Mouse (Mus musculus) CH12.LX (cell line): ENCODE data around the gene Cmip. TPM values are rescaled to one million over a fixed set of nuclear protein-coding genes. Genes with fewer than 3 reads are reported as not detected.

Experiments
- DNase-seq: peaks from one replicate; pipeline ENCODE4 v3.0.0-alpha.2; 2013; ENCODE audit errors: extremely low read depth
- H3K27ac ChIP-seq: 2 replicates; pipeline ENCODE4 v1.5.1; 2012; ENCODE audit warnings: low read depth, mild to moderate bottlenecking, control low read depth, moderate library complexity; ENCODE audit not compliant: insufficient read depth
- H3K27me3 ChIP-seq: replicated peaks from 2 replicates; pipeline ENCODE3; 2012; ENCODE audit warnings: inconsistent platforms
- H3K36me3 ChIP-seq, 2 experiments: replicated peaks in 1 of 2; 2 replicates each; pipeline versions ENCODE3 to v1.6.1; 2012; ENCODE audit warnings: inconsistent platforms in 1 of 2, low read length in 1 of 2, mild to moderate bottlenecking in 1 of 2, mixed read lengths in 1 of 2, moderate library complexity in 1 of 2; ENCODE audit not compliant: control insufficient read depth in 1 of 2, insufficient read depth in 1 of 2
- H3K4me1 ChIP-seq, 2 experiments: 2 replicates each; pipeline ENCODE4 v1.6.1; 2012; ENCODE audit warnings: inconsistent platforms in 1 of 2, moderate library complexity in 1 of 2; ENCODE audit not compliant: insufficient read depth in 2 of 2, control insufficient read depth in 1 of 2
- H3K4me2 ChIP-seq: 2 replicates; pipeline ENCODE4 v1.6.1; 2012; ENCODE audit warnings: low read depth, mild to moderate bottlenecking, control low read depth; ENCODE audit not compliant: poor library complexity, insufficient read depth, severe bottlenecking
- H3K4me3 ChIP-seq, 3 experiments: fragments of 150-350 bp in 1 of 3; sonication (generic) in 1 of 3; replicated peaks in 1 of 3; 2 replicates each; pipeline versions ENCODE3 to v1.5.1; 2011 to 2012; ENCODE audit warnings: low read depth in 2 of 3, low read length in 2 of 3, mild to moderate bottlenecking in 2 of 3, moderate library complexity in 2 of 3, control low read depth in 1 of 3, improper control_type of control experiment in 1 of 3, inconsistent platforms in 1 of 3, mixed read lengths in 1 of 3; ENCODE audit not compliant: poor library complexity in 1 of 3
- H3K79me2 ChIP-seq: replicated peaks from 2 replicates; pipeline ENCODE4 v1.6.1; 2012; ENCODE audit warnings: mild to moderate bottlenecking, moderate library complexity; ENCODE audit not compliant: control insufficient read depth, poor library complexity, insufficient read depth, severe bottlenecking; ENCODE audit errors: extremely low read depth
- H3K9ac ChIP-seq: 2 replicates; pipeline ENCODE4 v1.6.1; 2012; ENCODE audit warnings: low read depth, mild to moderate bottlenecking, control low read depth, moderate library complexity; ENCODE audit not compliant: insufficient read depth
- H3K9me3 ChIP-seq: replicated peaks from 2 replicates; pipeline ENCODE3; 2012; ENCODE audit warnings: low read length, inconsistent platforms, mixed read lengths
- BHLHE40 ChIP-seq: IDR thresholded peaks from 2 replicates; pipeline ENCODE4 v1.6.1; 2011; ENCODE audit warnings: mild to moderate bottlenecking, low read depth, low read length, improper control_type of control experiment
- CHD1 ChIP-seq: IDR thresholded peaks from 2 replicates; pipeline ENCODE4 v1.6.1; 2012; ENCODE audit warnings: low read depth, low read length, improper control_type of control experiment, inconsistent platforms
- CHD2 ChIP-seq: IDR thresholded peaks from 2 replicates; pipeline ENCODE4 v1.6.1; 2011; ENCODE audit warnings: low read length, improper control_type of control experiment
- CTCF ChIP-seq, 2 experiments: IDR thresholded peaks in 1 of 2; conservative IDR thresholded peaks in 1 of 2; 2 replicates each; pipeline ENCODE4 v1.5.1; 2011 to 2012; ENCODE audit warnings: low read depth in 2 of 2, low read length in 2 of 2, improper control_type of control experiment in 1 of 2, inconsistent platforms in 1 of 2, mild to moderate bottlenecking in 1 of 2, moderate library complexity in 1 of 2
- ELF1 ChIP-seq: IDR thresholded peaks from 2 replicates; pipeline ENCODE4 v1.6.1; 2014; ENCODE audit warnings: low read depth, mild to moderate bottlenecking, inconsistent platforms, low read length, improper control_type of control experiment
- EP300 ChIP-seq: IDR thresholded peaks from 2 replicates; pipeline ENCODE4 v1.6.1; 2011; ENCODE audit warnings: low read length, improper control_type of control experiment
- GABPA ChIP-seq: IDR thresholded peaks from 2 replicates; pipeline ENCODE4 v1.6.1; 2012; ENCODE audit warnings: low read depth, low read length, improper control_type of control experiment, inconsistent platforms; ENCODE audit not compliant: insufficient replicate concordance
- HCFC1 ChIP-seq: IDR thresholded peaks from 2 replicates; pipeline ENCODE4 v1.6.1; 2012; ENCODE audit warnings: low read depth, mild to moderate bottlenecking, inconsistent platforms, low read length, improper control_type of control experiment
- IRF4 ChIP-seq: IDR thresholded peaks from 2 replicates; pipeline ENCODE4 v1.6.1; 2014; ENCODE audit warnings: low read depth, mild to moderate bottlenecking, inconsistent platforms, low read length, improper control_type of control experiment
- JUN ChIP-seq: IDR thresholded peaks from 2 replicates; pipeline ENCODE4 v1.6.1; 2011; ENCODE audit warnings: low read depth, mild to moderate bottlenecking, low read length, improper control_type of control experiment, moderate library complexity; ENCODE audit not compliant: insufficient read depth
- JUND ChIP-seq: conservative IDR thresholded peaks from 2 replicates; pipeline ENCODE4 v1.6.1; 2011; ENCODE audit warnings: low read depth, low read length, improper control_type of control experiment
- KAT2A ChIP-seq: IDR thresholded peaks from 2 replicates; pipeline ENCODE4 v1.6.1; 2012; ENCODE audit warnings: low read length, improper control_type of control experiment, inconsistent platforms; ENCODE audit not compliant: insufficient replicate concordance
- MAFK ChIP-seq: IDR thresholded peaks from 2 replicates; pipeline ENCODE4 v1.6.1; 2011; ENCODE audit warnings: low read length, improper control_type of control experiment; ENCODE audit not compliant: insufficient replicate concordance
- MAX ChIP-seq: IDR thresholded peaks from 2 replicates; pipeline ENCODE4 v1.6.1; 2011; ENCODE audit warnings: low read length, improper control_type of control experiment
- MXI1 ChIP-seq: IDR thresholded peaks from 2 replicates; pipeline ENCODE4 v1.6.1; 2011; ENCODE audit warnings: mild to moderate bottlenecking, low read depth, low read length, improper control_type of control experiment
- MYC ChIP-seq: IDR thresholded peaks from 2 replicates; pipeline ENCODE4 v1.6.1; 2011; ENCODE audit warnings: low read depth, mild to moderate bottlenecking, improper control_type of control experiment, low read length
- NELFE ChIP-seq: IDR thresholded peaks from 2 replicates; pipeline ENCODE4 v1.6.1; 2011; ENCODE audit warnings: low read depth, low read length, improper control_type of control experiment
- NRF1 ChIP-seq: IDR thresholded peaks from 2 replicates; pipeline ENCODE4 v1.6.1; 2014; ENCODE audit warnings: low read depth, mild to moderate bottlenecking, inconsistent platforms, low read length, improper control_type of control experiment, moderate library complexity
- PAX5 ChIP-seq: IDR thresholded peaks from 2 replicates; pipeline ENCODE4 v1.6.1; 2012; ENCODE audit warnings: low read length, inconsistent platforms, mixed read lengths
- POLR2A ChIP-seq: IDR thresholded peaks from 2 replicates; pipeline ENCODE4 v1.6.1; 2011; ENCODE audit warnings: low read depth, mild to moderate bottlenecking, improper control_type of control experiment, low read length
- POLR2AphosphoS2 ChIP-seq: IDR thresholded peaks from 2 replicates; pipeline ENCODE4 v1.6.1; 2011; ENCODE audit warnings: low read depth, low read length, improper control_type of control experiment
- RCOR1 ChIP-seq: conservative IDR thresholded peaks from 2 replicates; pipeline ENCODE4 v1.6.1; 2012; ENCODE audit warnings: low read depth, mild to moderate bottlenecking, inconsistent platforms, low read length, improper control_type of control experiment
- SIN3A ChIP-seq: IDR thresholded peaks from 2 replicates; pipeline ENCODE4 v1.6.1; 2012; ENCODE audit warnings: low read length, improper control_type of control experiment, inconsistent platforms
- SMC3 ChIP-seq: IDR thresholded peaks from 2 replicates; pipeline ENCODE4 v1.6.1; 2011; ENCODE audit warnings: low read depth, low read length, improper control_type of control experiment
- TBP ChIP-seq: conservative IDR thresholded peaks from 2 replicates; pipeline ENCODE4 v1.6.1; 2011; ENCODE audit warnings: low read depth, low read length, improper control_type of control experiment
- TCF12 ChIP-seq: IDR thresholded peaks from 2 replicates; pipeline ENCODE4 v1.6.1; 2014; ENCODE audit warnings: low read depth, mild to moderate bottlenecking, inconsistent platforms, low read length, improper control_type of control experiment
- UBTF ChIP-seq: IDR thresholded peaks from 2 replicates; pipeline ENCODE4 v1.6.1; 2012; ENCODE audit warnings: low read depth, mild to moderate bottlenecking, inconsistent platforms, low read length, improper control_type of control experiment, moderate library complexity
- USF1 ChIP-seq: IDR thresholded peaks from 2 replicates; pipeline ENCODE4 v1.6.1; 2014; ENCODE audit warnings: low read depth, mild to moderate bottlenecking, inconsistent platforms, low read length, improper control_type of control experiment
- USF2 ChIP-seq: conservative IDR thresholded peaks from 2 replicates; pipeline ENCODE4 v1.6.1; 2011; ENCODE audit warnings: low read depth, low read length, improper control_type of control experiment
- ZKSCAN1 ChIP-seq: IDR thresholded peaks from 2 replicates; pipeline ENCODE4 v1.6.1; 2012; ENCODE audit warnings: low read depth, inconsistent platforms, low read length, improper control_type of control experiment, borderline replicate concordance
- ZMIZ1 ChIP-seq: IDR thresholded peaks from 2 replicates; pipeline ENCODE4 v1.6.1; 2012; ENCODE audit warnings: low read depth, mild to moderate bottlenecking, inconsistent platforms, low read length, improper control_type of control experiment
- ZNF384 ChIP-seq: IDR thresholded peaks from 2 replicates; pipeline ENCODE4 v1.6.1; 2012; ENCODE audit warnings: low read depth, low read length, improper control_type of control experiment, inconsistent platforms
- dilution Hi-C: fragments of 300-500 bp; cut with MboI; formaldehyde crosslinking; loops from 2 replicates; pipeline ENCODE4 v1.14.3; 2020; ENCODE audit warnings: low sequenced_read_pairs; ENCODE audit not compliant: extremely low pct_unique_long_range_greater_than_20kb, extremely low pct_ligation_motif_present
- in situ Hi-C: fragments of 300-500 bp; cut with MboI; formaldehyde crosslinking; loops from 3 replicates; pipeline ENCODE4 v1.14.3; 2019; ENCODE audit warnings: low sequenced_read_pairs, low pct_ligation_motif_present, low pct_unique_long_range_greater_than_20kb, mixed read lengths
- polyA plus RNA-seq: library from polyadenylated mRNA; unstranded; fragments of >175 nt; gene quantifications from 2 replicates; pipeline ENCODE4 v1.2.1, GENCODE M21; 2012; ENCODE audit warnings: low read depth; ENCODE audit not compliant: insufficient read length
- total RNA-seq, 2 experiments: library from RNA; depleted of rRNA; stranded (reverse); fragments of 300-350 nt in 1 of 2; fragments of >200 nt in 1 of 2; gene quantifications; 2 replicates each; pipeline ENCODE4 v1.2.3; 2012 to 2014

The Cmip gene
- total and polyA plus RNA-seq, 3 experiments, result 5.2 to 39.0 (median 16.5) TPM

GRCm38 (mm10) chr8:117222396-117222795 is 34.5 kb upstream of the Cmip start:
- TF ChIP-seq MXI1 (no peak), POLR2AphosphoS2 (no peak), ZNF384 (no peak), ZMIZ1 (no peak), NRF1 (no peak), IRF4 (no peak), ELF1 (no peak), GABPA (no peak), MYC (no peak), NELFE (no peak)
- no peaks in the 10 kb centered on the region for H3K9me3 ChIP-seq
- no peak overlapping the region for H3K4me3 ChIP-seq
- H3K27me3 ChIP-seq, result no peaks in the 10 kb centered on the region
- no peaks in the 10 kb centered on the region for H3K79me2 ChIP-seq
- no peak overlapping the region for H3K9ac ChIP-seq
- H3K36me3 ChIP-seq, result no peaks in the 10 kb centered on the region
- peaks cover 12 to 22% of the 10 kb centered on the region in 2 experiments for H3K4me1 ChIP-seq
- H3K27ac ChIP-seq, result no peak overlapping the region
- DNase-seq, result no peak
- H3K4me2 ChIP-seq, result no peak overlapping the region
- in situ Hi-C loops (no loop called here), dilution Hi-C loops (no loop called here)

GRCm38 (mm10) chr8:117224630-117225029 is 32.2 kb upstream of the Cmip start:
- Histone ChIP-seq H3K4me2 (peak overlapping the region; percentile 78), H3K79me2 (no peaks in the 10 kb centered on the region), H3K9ac (peak overlapping the region; percentile 67), H3K4me3 (peak overlapping the region in 2 of 3 experiments; percentile 23 to 43), H3K9me3 (no peaks in the 10 kb centered on the region), H3K36me3 (no peaks in the 10 kb centered on the region), H3K4me1 (peaks cover 3 to 17% of the 10 kb centered on the region in 2 experiments; a peak in 2 of 4 replicates), H3K27me3 (no peaks in the 10 kb centered on the region), H3K27ac (no peak overlapping the region)
- in situ Hi-C loops (no loop called here), dilution Hi-C loops (no loop called here)
- DNase-seq, result peak; percentile 90
- peak; percentile 99 for TF ChIP-seq ELF1
- TF ChIP-seq UBTF, result no peak
- no peak for TF ChIP-seq GABPA
- TF ChIP-seq BHLHE40, result 0 out of 2 replicates have a peak, but pooled peaks have one; percentile 31
- TF ChIP-seq NELFE, result no peak; the same call in 1 of the 2 replicates
- TF ChIP-seq TCF12, result peak; percentile 75; the same call in 1 of the 2 replicates
- no peak for TF ChIP-seq ZKSCAN1
- TF ChIP-seq MAX, result peak; percentile 14; the same call in 1 of the 2 replicates
- 0 out of 2 replicates have a peak, but pooled peaks have one; percentile 47 for TF ChIP-seq MXI1
- TF ChIP-seq NRF1, result no peak
- TF ChIP-seq JUN, result no peak
- no peak for TF ChIP-seq ZMIZ1
- TF ChIP-seq POLR2A, result peak; percentile 54
- TF ChIP-seq SIN3A, result peak; percentile 84
- TF ChIP-seq EP300, result no peak
- TF ChIP-seq JUND, result no peak
- TF ChIP-seq KAT2A, result no peak
- TF ChIP-seq USF1, result no peak
- TF ChIP-seq MYC, result 0 out of 2 replicates have a peak, but pooled peaks have one; percentile 43
- no peak for TF ChIP-seq ZNF384
- TF ChIP-seq CTCF (conservative IDR thresholded peaks at IDR 0.05 in 1 of 2, IDR thresholded peaks at IDR 0.05 in 1 of 2; ENCODE audit: low read depth in 2 of 2, low read length in 2 of 2), result peak; percentile 85 to 89
- TF ChIP-seq HCFC1, result peak; percentile 59
- TF ChIP-seq CHD2, result no peak
- TF ChIP-seq POLR2AphosphoS2, result no peak
- no peak for TF ChIP-seq PAX5
- no peak for TF ChIP-seq CHD1
- peak; percentile 54; the same call in 1 of the 2 replicates for TF ChIP-seq IRF4
- TF ChIP-seq SMC3, result peak; percentile 96
- TF ChIP-seq USF2, result no peak
- no peak for TF ChIP-seq RCOR1
- TF ChIP-seq MAFK, result no peak
- TF ChIP-seq TBP, result no peak
